Mouse (Mus musculus) lung, embryonic 14.5 days (tissue): Measurements from ENCODE around the gene Hist2h2aa2. TPM values are rescaled to one million over a fixed set of nuclear protein-coding genes. Genes with fewer than 3 reads are reported as not detected.
A peak's percentile ranks its signal among the peaks of the same experiment; 100 is the strongest.

Experiments
- ATAC-seq: fragments of 200-750 bp; cut with Nextera tagmentation; 2 replicates; pipeline ENCODE4 v1.8.0; 2017; ENCODE audit warnings: mild to moderate bottlenecking, moderate TSS enrichment, moderate library complexity; ENCODE audit not compliant: insufficient read depth
- DNase-seq: peaks from one replicate; pipeline ENCODE4 v3.0.0-alpha.2; 2015
- H3K27ac ChIP-seq: fragments of 300-500 bp; sonication (generic); 2 replicates; pipeline ENCODE4 v1.5.1; 2014; ENCODE audit warnings: low read depth, mild to moderate bottlenecking, moderate library complexity
- H3K27me3 ChIP-seq: fragments of 300-500 bp; sonication (generic); 2 replicates; pipeline ENCODE4 v1.6.1; 2014; ENCODE audit warnings: low read length, control low read depth; ENCODE audit not compliant: insufficient read depth
- H3K36me3 ChIP-seq: fragments of 300-500 bp; sonication (generic); 2 replicates; pipeline ENCODE4 v1.6.1; 2014; ENCODE audit warnings: control low read depth; ENCODE audit not compliant: insufficient read depth
- H3K4me1 ChIP-seq: fragments of 300-500 bp; sonication (generic); 2 replicates; pipeline ENCODE4 v1.6.1; 2014; ENCODE audit warnings: antibody characterized with exemption, control low read depth; ENCODE audit not compliant: insufficient read depth
- H3K4me2 ChIP-seq: fragments of 300-500 bp; sonication (generic); 2 replicates; pipeline ENCODE4 v1.6.1; 2014; ENCODE audit warnings: mild to moderate bottlenecking
- H3K4me3 ChIP-seq: fragments of 300-500 bp; sonication (generic); 2 replicates; pipeline ENCODE4 v1.5.1; 2014; ENCODE audit warnings: low read depth, low read length
- H3K9ac ChIP-seq: fragments of 300-500 bp; sonication (generic); 2 replicates; pipeline ENCODE4 v1.6.1; 2014
- H3K9me3 ChIP-seq: fragments of 300-500 bp; sonication (generic); 2 replicates; pipeline ENCODE4 v1.6.1; 2016; ENCODE audit warnings: low read depth, low read length, control low read depth
- CTCF ChIP-seq: IDR thresholded peaks from 2 replicates; pipeline ENCODE4 v1.5.1; 2016; ENCODE audit warnings: antibody characterized with exemption, low read depth
- WGBS: fragments of 180-500 bp; shearing (Covaris S2); extraction: QIAGEN DNeasy Blood & Tissue Kit; methylation state at CpG from one replicate; pipeline ENCODE4 v1.1.7; 2014; 5-methylcytosine and 5-hydroxymethylcytosine counted together
- polyA plus RNA-seq: library from polyadenylated mRNA; unstranded; fragments of >200 nt; fragmentation: Nextera tagmentation; extraction: Ambion mirVana; gene quantifications from 2 replicates; pipeline ENCODE4 v1.2.1, GENCODE M21; 2014

Gene Hist2h2aa2
- polyA plus RNA-seq, 1 experiment from 2014 or later, result 55.6 TPM

GRCm38 (mm10) chr3:96257190-96257589, 17.1 kb upstream of the Hist2h2aa2 start:
- Histone ChIP-seq H3K4me2 (no peak overlapping the region), H3K27ac (no peak overlapping the region), H3K36me3 (no peaks in the 10 kb centered on the region), H3K4me1 (peaks cover 3% of the 10 kb centered on the region; the same call in 1 of the 2 replicates), H3K9me3 (no peaks in the 10 kb centered on the region), H3K27me3 (peaks cover 3% of the 10 kb centered on the region; the same call in 1 of the 2 replicates), H3K9ac (no peak overlapping the region), H3K4me3 (no peak overlapping the region)
- TF ChIP-seq CTCF, result no peak
- DNase-seq (peak; percentile 11), ATAC-seq (no peak)
- WGBS, result 54% methylated on average over 3 of the region's 3 CpGs

DNA sequence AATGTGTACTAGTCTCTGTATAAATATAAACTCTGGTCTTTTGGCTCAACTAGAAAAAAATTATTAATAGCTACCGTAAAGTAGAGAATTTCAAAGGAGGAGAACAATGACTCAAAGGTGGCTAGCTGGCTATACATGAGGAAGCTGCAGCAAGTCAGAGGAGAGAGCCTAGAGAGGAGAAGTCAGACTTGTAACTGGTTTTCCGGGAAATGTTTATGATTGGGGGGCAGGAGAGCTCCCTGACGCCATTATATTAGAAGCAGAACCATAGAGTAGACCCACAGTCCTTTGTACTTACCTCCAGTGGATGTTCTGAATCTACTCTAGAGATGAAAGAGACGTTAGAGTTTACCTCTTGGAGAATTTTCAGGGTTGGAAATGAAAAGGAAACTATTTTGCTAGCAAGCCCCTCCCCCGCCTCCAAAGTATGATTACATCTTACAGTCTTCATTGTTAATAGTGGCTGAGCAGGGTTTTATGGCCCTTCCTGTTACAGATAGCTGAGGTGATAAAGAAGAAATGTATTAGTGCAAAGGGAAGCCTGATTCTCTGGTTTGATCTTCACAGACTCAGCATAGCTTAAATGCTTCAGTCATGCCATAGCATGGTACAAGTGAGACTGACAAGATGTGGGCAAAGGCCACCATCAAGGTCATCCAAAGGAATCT, 16.0 kb upstream of the Hist2h2aa2 start:
- no peaks in the 10 kb centered on the region for H3K9me3 ChIP-seq
- H3K27me3 ChIP-seq, result peaks cover 3% of the 10 kb centered on the region; the same call in 1 of the 2 replicates
- H3K27ac ChIP-seq, result peak overlapping the region; percentile 33; the same call in 1 of the 2 replicates
- DNase-seq, result no peak
- 0 out of 2 replicates have a peak overlapping the region, but pooled peaks have one; percentile 6 for H3K4me2 ChIP-seq
- H3K4me1 ChIP-seq, result no peaks in the 10 kb centered on the region
- no peak overlapping the region for H3K9ac ChIP-seq
- H3K4me3 ChIP-seq, result no peak overlapping the region
- H3K36me3 ChIP-seq, result no peaks in the 10 kb centered on the region
- WGBS, result 56% methylated on average over 5 of the region's 5 CpGs
- no peak for ATAC-seq
- TF ChIP-seq CTCF, result no peak

GRCm38 (mm10) chr3:96254683-96255355, 14.7 kb upstream of the Hist2h2aa2 start:
- Histone ChIP-seq H3K27me3 (peaks cover 3% of the 10 kb centered on the region; the same call in 1 of the 2 replicates), H3K36me3 (no peaks in the 10 kb centered on the region), H3K4me1 (no peaks in the 10 kb centered on the region), H3K27ac (no peak overlapping the region), H3K4me2 (peak overlapping the region; percentile 20; the same call in 1 of the 2 replicates), H3K9ac (no peak overlapping the region), H3K9me3 (no peaks in the 10 kb centered on the region), H3K4me3 (no peak overlapping the region)
- peak; percentile 67 for ATAC-seq
- no peak for TF ChIP-seq CTCF
- DNase-seq, result peak; percentile 55
- 35% methylated on average over 10 of the region's 10 CpGs for WGBS

- 84% methylated on average over 3 of the region's 3 CpGs for WGBS
- H3K4me1 ChIP-seq, result no peaks in the 10 kb centered on the region
- no peak overlapping the region for H3K27ac ChIP-seq
- H3K9ac ChIP-seq, result no peak overlapping the region
- no peak for TF ChIP-seq CTCF
- peaks cover 3% of the 10 kb centered on the region; the same call in 1 of the 2 replicates for H3K27me3 ChIP-seq
- ATAC-seq (no peak), DNase-seq (no peak)
- no peaks in the 10 kb centered on the region for H3K9me3 ChIP-seq
- no peak overlapping the region for H3K4me2 ChIP-seq
- H3K36me3 ChIP-seq, result no peaks in the 10 kb centered on the region
- no peak overlapping the region for H3K4me3 ChIP-seq
Measured at GRCm38 (mm10) chr3:96251787-96252186, 11.7 kb upstream of the Hist2h2aa2 start.

- no peak for TF ChIP-seq CTCF
- H3K4me3 ChIP-seq, result no peak overlapping the region
- no peak for DNase-seq
- no peak overlapping the region for H3K27ac ChIP-seq
- no peak for ATAC-seq
- no peaks in the 10 kb centered on the region for H3K4me1 ChIP-seq
- H3K27me3 ChIP-seq, result peaks cover 3% of the 10 kb centered on the region; the same call in 1 of the 2 replicates
- H3K4me2 ChIP-seq, result no peak overlapping the region
- H3K36me3 ChIP-seq, result no peaks in the 10 kb centered on the region
- no peak overlapping the region for H3K9ac ChIP-seq
- H3K9me3 ChIP-seq, result no peaks in the 10 kb centered on the region
- 63% methylated on average over 3 of the region's 3 CpGs for WGBS
Measured at GRCm38 (mm10) chr3:96250890-96251289, 10.8 kb upstream of the Hist2h2aa2 start.

- 36% methylated on average over 4 of the region's 4 CpGs for WGBS
- TF ChIP-seq CTCF, result no peak
- 0 out of 2 replicates have a peak overlapping the region, but pooled peaks have one; percentile 62 for H3K9ac ChIP-seq
Measured at GRCm38 (mm10) chr3:96249034-96249345, 8.9 kb upstream of the Hist2h2aa2 start.

DNA sequence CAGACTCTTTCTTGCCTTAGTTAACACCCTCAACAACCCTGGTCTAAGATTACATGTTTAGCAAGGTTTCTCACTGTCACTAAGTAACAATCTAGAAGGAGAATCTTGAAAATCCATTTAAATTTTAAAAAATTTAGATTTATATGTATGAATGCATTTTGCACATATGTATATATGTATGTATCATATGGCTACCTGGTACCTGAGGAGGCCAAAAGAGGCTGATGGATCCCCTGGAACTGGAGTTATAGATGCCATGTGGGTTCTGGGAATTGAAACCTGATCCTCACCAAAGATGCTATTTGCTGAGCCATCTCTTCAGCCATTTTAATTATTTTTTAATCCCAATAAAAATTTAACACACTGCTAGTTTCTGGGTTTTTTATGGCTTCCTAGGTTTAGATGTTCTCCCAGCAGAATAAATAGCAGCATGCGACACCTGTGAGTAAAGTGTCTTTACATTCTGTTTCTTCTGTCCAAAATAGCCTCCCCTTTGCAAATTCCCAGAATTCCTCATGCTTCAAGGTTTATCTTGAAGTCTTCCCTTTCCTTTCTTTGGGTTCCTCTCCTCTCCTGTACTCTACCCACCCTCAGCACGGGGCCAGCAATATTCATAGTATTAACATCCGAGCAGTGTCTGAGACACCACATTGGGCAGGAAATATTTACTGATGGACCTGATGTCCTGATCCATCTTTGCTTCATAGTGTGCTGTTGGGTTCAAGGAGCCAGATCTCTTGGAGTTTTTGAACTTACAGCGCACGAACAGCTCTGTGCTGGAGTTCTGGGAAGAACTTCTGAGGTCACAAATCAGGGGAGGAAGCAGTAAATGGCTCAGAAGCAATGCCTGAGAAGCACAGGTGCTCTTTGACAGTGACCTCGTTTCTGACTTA, 8.3 kb upstream of the Hist2h2aa2 start:
- peak overlapping the region; percentile 62 for H3K9ac ChIP-seq
- no peaks in the 10 kb centered on the region for H3K36me3 ChIP-seq
- peak overlapping the region; percentile 52 for H3K4me3 ChIP-seq
- ATAC-seq (no peak), DNase-seq (peak; percentile 36)
- TF ChIP-seq CTCF, result no peak
- H3K27ac ChIP-seq, result peak overlapping the region; percentile 86; the same call in 1 of the 2 replicates
- WGBS, result 30% methylated on average over 6 of the region's 6 CpGs
- H3K4me2 ChIP-seq, result peak overlapping the region; percentile 70
- H3K4me1 ChIP-seq, result peaks cover 8% of the 10 kb centered on the region
- H3K9me3 ChIP-seq, result no peaks in the 10 kb centered on the region
- no peaks in the 10 kb centered on the region for H3K27me3 ChIP-seq

More at GRCm38 (mm10) chr3:96249034-96249345, 8.9 kb upstream of the Hist2h2aa2 start:
- Histone ChIP-seq H3K4me1 (peaks cover 5% of the 10 kb centered on the region), H3K36me3 (no peaks in the 10 kb centered on the region), H3K27ac (no peak overlapping the region), H3K9me3 (no peaks in the 10 kb centered on the region), H3K4me3 (peak overlapping the region; percentile 52), H3K27me3 (peaks cover 3% of the 10 kb centered on the region; the same call in 1 of the 2 replicates), H3K4me2 (peak overlapping the region; percentile 70)
- DNase-seq (no peak), ATAC-seq (no peak)
